Mouse (Mus musculus): ENCODE measurements around the gene March5.
"Not testable (repeated sequence)": the region's sequence is repeated elsewhere in the genome, so short reads cannot be mapped to it uniquely, and the experiment has no call there.

The March5 gene

DNA sequence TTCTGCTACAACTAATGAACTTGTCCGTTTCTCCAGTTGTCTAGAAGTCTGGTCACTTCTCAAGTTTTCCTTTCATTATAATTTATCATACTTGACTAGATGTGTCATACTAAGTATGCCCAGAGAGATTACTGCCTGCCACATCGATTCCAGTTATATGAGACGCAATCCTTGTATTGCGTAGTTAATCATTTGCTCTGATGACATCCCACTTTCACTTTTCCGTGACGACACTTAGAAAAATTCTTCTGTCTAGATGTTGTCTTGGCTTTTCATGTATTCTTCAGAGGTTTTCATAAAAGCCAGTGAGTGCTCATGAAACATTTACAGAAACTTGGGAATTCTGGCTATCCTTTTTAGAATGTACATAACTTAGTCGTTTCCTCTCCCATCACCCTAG lies 1.6 kb downstream of the March5 start:
- no peak for DNase-seq (ENCODE audit: low read depth)

DNA sequence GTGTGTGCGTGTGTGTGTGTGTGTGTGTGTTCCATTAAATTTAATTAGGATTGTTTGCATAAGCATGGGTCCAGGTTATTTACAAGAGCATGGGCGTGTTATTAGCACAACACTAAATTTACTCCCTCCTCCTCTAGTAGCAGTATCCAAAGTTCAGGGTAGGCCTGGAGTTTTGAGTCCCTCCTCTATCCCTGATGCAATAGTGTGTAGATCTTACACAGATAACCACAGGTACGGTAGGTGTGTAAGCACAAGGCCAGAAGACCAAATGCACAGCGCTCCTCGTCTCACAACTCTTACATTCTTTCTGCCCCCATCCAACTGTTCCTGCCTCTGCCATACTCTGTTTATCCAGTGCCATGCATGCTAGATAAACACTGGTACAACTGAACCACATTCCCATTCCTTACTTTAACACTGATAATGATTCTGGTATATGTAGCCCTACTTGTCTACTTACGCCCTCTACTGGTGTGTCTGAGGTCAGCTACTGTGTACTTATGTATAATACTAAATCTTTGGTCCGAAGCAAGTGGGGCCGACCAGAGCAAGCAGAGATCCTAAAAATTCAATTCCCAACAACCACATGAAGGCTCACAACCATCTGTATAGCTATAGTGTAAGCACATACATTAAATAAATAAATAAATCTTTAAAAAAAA lies 2.3 kb downstream of the March5 start:
- DNase-seq (ENCODE audit: low read depth) = no peak

DNA sequence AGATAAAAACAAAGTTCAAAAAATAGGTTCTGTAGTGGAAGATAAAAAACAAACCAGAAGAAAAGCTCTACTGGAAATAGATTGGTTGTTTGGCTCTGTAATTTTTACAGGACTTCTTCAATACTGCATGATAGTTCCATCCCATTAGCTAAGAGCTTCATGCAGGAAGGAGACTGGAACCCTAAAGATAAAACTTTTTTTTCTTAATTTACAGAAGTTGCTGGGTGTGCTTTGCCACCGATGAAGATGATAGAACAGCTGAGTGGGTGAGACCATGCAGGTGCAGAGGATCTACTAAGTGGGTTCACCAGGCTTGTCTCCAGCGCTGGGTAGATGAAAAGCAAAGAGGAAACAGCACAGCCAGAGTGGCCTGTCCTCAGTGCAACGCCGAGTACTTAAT lies 3.1 kb downstream of the March5 start:
- DNase-seq (ENCODE audit: low read depth) = no peak

DNA sequence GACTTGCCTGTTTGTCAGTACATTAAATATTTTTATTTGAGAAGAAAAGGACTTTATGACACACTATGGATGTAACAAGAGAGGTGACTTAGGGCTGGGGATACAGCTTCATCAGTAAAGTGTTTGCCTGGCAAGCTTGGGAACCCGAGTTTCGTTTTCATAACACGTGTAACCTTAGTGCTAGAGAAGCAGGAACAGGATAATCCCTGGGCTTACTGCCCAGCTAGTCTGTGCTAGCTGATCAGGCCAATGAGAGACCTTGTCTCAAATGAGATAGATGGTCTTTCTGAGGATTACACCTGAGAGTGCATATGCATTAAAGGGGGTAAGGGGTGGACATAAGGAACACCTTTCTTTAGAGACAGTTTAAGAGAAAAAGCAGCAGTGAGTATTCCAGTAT lies 4.1 kb downstream of the March5 start:
- DNase-seq (ENCODE audit: low read depth) = no peak

DNA sequence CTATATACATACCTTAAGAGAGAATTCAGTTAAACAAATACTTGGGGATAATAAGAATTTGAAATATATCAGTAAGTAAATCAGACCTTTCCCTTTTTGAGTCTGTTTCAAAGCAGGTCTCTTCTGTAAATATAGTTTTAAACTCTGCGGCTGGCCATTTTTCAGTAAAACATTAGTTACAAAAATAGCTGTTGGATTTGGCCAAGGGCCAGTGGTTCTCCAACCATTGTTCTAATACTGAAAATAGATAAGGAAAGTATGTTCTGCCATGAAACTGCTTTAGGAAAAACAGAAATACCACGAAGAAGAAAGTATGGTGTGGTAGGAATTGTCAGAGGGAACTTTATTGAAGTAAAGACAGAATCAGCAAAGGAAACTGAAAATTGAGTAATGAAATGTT lies 7.4 kb downstream of the March5 start:
- no peak for DNase-seq (ENCODE audit: low read depth)

DNA sequence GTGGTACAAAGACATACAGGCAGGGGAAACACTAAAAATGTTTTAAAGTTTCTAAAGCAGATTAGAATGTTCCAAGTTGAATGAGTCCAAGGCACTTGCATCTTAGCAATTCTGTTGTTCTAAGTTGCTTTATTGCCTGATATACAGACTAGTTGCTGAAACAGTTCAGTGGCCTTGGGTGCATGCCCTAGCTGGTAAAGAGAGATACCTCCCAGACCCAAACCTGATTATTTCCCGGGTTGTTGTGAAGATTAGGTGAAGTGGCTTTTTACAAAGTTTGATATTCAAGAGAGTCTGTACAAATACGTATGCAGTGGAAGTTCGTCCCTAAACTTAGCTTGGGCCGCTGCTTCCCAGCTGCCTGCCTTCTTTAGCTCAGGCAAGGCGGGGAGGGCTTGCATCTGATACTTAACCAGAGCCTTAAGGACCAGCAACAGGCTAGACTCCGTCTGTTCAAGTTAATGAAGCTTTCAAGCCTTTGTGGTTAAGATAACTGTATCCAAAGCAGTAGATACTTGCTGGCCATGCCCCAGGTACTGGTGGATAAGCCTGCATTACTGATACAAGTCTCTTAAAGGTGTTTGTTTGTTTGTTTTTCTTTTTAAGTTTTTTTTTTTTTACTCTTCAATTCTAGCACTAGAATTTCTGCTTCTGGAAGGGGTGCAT lies 18.0 kb downstream of the March5 start:
- DNase-seq (ENCODE audit: low read depth) = no peak

DNA sequence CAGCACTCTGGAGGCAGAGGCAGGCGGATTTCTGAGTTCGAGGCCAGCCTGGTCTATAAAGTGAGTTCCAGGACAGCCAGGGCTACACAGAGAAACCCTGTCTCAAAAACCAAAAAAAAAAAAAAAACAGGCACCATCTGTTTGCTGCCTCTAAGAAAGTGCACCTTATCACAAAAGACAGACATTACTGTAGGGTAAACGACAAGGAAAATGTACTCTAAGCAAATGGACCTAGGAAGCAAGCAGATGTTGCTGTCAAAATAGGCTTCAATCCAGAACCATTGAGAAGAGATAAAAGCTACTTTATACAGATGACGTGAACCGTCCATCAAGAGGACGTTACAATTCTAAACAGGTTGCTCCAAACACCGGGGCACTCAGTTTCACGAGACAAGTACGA lies 25.3 kb downstream of the March5 start:
- DNase-seq (ENCODE audit: low read depth) = not testable (repeated sequence)

DNA sequence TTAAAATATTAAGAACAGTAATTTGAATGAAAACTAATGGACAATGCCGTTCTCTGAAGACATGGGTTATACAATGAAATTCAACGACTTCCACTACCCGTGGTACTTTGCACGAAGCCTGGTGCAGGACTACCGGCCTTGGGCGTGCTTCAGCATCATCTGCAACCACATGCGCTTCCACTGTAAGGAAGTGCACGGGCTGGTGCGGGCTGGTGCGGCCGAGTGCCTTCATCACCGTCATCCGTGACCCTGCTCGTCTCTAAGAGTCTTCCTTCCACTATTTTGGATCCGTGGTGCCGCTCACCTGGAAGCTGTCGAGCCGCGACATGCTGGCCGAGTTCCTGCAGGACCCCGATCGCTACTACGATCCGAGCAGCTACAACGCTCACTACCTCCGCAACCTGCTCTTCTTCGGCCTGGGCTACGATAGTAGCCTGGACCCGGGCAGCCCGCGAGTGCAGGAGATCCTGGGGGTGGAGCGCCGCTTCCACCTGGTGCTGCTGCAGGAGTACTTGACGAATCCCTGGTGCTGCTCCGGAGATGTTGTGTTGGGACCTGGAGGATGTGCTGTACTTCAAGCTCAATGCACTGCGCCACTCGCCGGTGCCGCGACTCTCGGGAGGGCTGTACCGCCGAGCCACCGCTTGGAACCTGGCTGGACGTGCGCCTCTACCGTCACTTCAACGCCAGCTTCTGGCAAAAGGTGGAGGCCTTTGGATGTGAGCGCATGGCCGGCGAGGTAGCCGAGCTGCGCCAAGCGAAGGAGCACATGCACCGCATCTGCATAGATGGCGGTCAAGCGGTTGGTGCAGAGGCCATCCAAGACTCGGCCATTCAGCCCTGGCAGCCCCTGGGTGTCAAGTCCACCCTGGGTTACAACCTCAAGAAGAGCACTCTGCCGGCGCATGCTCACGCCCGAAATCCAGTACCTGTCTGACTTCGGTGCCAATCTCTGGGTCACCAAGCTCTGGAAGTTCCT lies 26.5 kb downstream of the March5 start:
- no peak for DNase-seq (ENCODE audit: low read depth)

DNA sequence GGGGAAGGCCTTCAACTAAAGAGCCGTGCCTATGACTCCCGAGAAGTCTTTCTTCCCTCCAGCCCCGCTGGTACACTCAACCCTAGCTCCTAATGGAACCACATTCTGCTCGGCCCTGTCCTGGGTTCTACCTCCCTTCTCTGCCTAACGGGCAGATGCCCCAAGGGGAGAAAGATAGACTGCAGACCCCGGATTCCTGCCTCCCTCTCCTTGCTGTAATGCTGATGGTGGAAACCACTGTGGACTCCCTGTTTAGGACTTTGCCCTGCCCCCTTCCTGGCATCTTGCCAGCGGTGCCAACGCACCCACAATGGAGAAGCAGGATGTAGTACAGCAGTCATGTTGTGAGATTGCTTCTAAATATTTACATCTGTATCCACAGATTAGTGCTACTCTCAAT lies 28.5 kb downstream of the March5 start:
- no peak for DNase-seq (ENCODE audit: low read depth)

DNA sequence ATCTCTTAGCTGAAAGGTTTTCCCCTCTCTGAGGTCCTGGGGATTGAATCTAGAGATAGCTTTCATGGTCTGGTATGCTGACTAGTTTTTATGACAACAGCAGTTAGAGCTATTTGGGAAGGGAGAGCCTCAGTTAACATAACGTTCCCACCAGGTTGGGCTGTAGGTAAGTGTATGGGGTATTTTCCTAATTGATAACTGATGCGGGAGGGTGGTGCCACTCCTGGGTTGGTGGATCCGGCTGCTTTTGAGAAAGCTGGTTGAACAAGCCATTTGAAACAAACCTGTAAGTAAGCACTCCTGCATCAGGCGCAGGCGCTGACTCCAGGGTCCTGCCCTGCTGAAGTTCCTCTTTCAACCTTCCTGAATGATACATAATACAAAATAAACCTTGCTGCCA lies 30.0 kb downstream of the March5 start:
- no peak for DNase-seq (ENCODE audit: low read depth)

DNA sequence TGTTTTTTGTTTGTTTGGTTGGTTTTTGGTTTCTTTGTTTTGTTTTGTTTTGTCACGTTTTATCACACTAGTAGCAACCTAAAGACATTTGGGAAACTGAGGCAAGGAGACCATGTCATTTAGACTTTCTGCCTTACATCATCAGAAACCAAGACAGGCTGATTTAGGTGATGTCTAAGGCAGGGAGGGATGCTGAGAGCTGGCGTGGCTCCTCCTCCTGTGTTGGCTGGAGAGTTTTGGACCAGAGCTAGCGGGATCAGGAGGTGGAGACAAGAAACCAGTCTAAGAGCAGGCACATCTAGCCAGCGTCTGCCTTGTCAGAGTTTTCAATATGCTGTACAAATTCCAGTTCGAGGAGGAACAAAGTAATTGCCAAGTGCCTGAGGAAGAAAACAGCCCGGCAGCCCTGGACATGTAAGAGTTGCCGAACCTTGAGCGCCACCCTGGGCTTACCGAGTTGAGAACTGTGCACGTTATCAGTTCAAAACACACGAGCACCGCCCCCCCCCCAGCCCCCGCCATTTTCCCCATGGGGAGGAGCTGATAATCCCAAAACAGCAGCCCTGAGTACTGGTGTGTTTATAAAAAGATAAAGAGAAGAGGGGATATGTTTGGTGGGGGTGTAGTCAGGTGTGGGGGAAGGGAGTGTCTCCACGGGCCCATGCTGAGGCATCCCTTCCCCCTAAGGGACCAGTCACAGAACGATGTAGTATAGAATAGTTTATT lies 30.5 kb downstream of the March5 start:
- no peak for DNase-seq (ENCODE audit: low read depth)

DNA sequence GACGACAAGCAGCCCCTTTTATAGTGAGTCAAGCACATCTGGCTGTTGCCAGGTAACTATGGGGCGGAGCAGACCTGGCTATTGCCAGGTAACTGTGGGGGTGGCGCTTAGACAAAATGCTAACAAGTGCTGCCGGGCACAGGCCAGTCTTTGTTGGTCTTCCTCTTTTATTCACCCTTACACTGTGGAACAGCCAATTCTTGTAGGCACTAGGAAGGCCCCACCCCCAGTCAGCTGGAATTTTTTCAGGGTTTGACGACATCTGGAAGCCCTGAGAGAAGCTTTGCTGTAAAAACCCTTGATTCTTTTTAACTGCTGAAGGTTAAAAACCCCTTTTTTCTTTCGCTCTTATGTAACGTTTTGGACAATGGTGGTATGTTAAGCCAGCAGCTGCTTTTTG lies 31.3 kb downstream of the March5 start:
- DNase-seq (ENCODE audit: low read depth) = no peak

DNA sequence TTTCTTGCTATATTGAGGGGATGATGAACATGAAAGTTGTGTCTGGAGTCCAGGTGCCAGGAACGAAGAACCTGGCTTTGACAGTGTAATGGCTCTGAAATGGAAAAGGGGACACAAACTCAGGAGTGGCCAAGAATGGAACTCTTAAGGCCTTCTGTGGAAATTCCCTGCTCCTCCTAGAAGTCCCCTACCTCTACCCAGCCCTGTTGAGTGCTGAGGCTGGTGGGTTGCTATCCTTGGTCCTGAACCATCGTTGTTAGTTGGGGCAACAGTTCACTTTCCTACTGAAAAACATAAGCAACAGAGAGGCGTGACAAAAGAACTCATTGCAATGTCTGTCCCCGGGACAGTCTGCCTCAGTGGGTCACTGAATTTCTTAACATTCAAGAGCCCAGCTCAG lies 31.8 kb downstream of the March5 start:
- no peak for DNase-seq (ENCODE audit: low read depth)

DNA sequence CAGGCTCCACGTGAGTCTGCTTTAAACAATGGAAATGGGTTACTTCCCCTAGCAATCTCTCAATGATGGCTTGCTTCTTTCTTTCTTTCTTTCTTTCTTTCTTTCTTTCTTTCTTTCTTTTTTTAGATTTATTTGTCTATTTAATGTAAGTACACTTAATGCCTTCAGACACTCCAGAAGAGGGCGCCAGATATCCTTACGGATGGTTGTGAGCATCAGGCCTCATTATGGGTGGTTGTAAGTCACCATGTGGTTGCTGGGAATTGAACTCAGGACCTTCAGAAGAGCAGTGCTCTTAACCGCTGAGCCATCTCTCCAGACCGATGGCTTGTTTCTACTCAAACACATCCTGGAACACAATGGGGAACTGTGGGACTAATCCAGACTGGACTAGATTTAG lies 33.9 kb downstream of the March5 start:
- no peak for DNase-seq (ENCODE audit: low read depth)

DNA sequence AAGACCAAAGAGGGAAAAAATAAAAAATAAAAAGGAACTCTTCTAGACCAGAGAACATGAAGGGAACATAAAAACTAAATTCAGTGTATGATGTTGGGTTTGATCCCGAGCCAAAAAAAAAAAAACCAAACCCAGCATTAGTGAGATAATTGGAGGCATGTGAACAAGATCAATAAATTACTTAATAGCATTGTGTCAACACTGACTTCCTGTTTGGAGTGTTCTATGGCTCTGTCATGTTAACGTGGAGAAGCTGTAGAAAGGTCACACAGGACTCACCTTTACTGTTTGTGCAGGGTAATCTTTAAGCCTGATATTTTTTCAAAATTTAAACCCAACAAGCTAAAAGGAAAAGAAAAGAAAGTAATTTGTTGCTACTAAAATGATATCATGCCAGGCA lies 35.4 kb downstream of the March5 start:
- no peak for DNase-seq (ENCODE audit: low read depth)

DNA sequence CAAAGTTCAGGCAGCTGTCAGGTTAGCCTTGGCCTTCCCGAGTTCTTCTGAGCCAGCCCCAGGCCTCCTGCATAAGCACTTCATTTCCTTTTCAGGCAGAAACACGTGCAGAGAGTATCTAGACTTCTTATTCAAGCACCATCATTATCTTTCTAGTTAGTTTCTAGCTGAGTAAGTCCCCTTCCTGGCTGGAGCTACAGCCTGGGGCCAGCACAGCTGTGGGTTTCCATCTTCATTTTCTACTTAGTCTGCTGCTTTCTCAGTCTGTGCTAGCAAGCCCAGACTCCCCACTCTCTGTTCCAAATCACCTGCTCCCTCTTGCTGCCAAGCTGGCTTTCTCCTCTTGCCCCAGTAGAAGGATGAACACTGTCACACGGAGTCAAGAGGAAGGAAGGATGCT lies 39.5 kb downstream of the March5 start:
- DNase-seq (ENCODE audit: low read depth) = no peak

DNA sequence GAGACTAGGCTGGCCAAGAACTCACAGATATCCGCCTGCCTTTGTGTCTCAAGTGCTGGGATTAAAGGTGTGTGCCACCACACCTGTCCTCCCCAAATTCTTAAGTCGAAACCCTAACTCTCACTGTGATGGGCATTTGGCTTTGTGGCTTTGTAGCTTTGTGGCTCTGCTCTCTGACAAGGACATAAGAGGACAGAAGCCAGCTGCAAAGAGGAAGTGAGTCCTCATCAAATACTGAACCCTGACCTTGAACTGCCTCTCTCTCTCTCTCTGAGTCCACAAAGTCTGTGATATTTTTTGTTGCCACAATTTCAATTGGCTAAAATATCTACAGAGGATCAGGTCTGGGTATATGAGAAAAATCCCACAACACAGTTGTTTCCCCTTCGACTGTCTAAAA lies 40.9 kb downstream of the March5 start:
- DNase-seq (ENCODE audit: low read depth) = no peak

DNA sequence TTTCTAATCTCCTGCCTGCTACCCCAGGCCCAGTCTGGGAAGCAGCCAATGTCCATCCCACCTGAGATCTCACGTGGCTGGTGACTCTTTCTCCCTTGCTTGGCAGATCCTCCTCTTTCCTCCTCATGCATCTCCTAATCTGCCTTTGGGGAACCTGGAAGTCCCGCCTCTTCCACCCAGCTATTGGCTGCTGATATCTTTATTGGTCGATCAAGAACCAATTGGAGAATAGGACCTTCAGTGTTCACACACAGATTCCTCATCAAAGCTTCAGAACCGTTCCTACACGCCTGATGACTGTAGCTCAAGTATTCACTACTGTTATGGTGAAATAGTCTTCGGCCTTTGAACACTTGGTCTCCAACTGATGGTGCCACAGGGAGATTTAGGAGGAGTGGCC lies 44.8 kb downstream of the March5 start:
- no peak for DNase-seq (ENCODE audit: low read depth)

DNA sequence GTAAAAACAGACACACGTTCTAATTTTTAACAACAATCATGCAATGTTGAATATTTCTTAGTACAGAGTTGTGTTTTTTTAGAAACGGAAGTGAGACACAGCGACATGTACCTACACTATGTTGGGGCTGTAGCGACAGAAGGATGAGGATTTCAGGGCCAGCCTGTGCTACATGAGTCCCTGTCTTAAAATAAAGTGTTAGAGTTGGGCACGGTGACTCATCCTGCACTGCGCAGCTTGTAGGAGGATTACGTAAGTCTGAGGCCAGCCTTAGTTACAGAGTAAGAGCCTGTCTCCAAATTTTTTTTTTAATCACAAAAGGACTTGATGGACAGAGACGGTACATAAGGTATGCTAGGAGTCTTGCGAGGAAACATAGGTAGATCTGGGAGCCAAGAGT lies 48.0 kb downstream of the March5 start:
- DNase-seq (ENCODE audit: low read depth) = no peak

DNA sequence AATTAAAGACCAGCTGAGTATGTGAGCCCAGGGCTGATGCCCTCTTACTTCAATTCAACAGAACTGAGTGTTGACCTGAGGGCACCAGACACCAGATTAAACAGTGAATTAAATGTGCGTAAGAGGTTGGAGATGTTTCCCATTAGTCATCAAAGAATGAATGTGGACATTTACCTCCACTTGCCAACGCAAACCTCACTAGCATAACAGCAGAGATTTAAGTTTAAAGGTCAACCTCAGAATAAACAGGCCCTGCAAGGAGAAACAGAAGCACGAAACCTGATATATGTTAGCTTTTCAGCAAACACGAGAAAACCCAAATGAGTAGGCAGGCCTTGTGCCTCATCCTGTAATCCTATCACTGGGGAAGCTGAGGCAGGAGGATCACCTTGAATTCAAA lies 55.0 kb downstream of the March5 start:
- DNase-seq (ENCODE audit: low read depth) = no peak

DNA sequence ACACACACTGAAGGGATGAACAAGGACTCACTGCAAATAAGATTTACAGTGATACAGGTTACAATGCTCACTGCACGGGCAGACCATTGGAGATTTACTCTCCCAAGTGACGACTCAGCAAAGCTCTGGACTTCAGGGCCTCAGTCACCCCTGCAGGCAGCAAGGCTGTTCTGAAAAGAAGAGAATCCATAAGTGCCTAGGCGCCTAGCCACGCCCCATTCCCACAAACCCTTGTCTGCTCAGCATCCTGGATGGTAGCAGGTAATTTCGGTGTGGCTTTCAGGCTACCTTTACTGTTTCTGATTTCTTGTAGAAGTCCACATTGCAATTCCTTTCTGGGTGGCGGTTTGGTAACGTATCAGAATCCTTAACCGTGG lies 56.2 kb downstream of the March5 start:
- DNase-seq (ENCODE audit: low read depth) = no peak
